Mouse (Mus musculus): ENCODE data around the gene Ndufa12.

DNA sequence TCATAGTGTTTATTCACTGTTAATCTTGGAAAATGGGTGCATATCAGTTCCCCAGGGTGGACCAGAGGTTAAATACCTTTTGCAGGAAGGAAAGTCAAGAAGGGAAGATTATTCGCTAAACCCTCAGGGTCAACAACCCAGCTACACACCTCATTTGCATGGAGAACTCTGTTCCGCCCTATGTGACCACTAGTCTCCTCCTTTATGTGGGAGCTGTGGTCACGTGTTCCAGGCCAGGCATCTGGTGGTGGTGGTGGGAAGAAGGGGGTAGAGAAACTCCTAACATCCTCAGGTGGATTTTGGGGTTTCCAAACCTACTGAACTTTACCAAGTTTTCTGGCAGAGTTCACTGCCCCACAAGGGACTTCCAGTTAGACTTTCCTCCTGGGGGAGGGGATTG lies 64.7 kb downstream of the Ndufa12 start:
- TF ChIP-seq CTCF (IDR thresholded peaks at IDR 0.05) (no peak), EP300 (IDR thresholded peaks at IDR 0.05) (no peak)

All from lung, postnatal 0 days (tissue).